Mouse (Mus musculus): ENCODE measurements at regions not wholly inside any gene's neighbourhood (a gene's known extent, or its start where the extent isn't known, plus 50 kb on each side); places are given as distances from the start of the nearest gene placed in this dataset.
A peak's percentile ranks its signal among the peaks of the same experiment; 100 is the strongest.

DNA sequence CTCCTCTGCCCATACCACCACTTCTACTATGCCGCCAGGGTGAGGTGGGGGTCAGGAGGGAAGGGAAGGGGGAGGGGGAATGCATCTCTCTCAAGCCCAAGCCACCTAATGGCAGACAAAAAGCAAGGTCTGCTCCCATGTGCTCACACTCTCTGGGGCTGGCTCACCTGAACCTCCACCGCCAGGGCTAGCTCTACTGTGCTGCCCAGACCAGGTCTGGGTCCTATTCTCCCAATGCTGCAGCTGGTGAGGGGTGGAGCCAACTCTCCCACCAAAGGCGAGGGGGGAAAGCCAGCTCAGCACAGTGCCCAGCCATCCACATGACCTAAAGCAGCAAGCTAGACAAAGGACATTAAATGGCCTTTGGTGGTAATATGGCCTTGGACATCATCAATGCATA lies 158.6 kb downstream of the Chic2 start:
- no peak for DNase-seq (ENCODE audit: low spot score in 2 of 2)

DNA sequence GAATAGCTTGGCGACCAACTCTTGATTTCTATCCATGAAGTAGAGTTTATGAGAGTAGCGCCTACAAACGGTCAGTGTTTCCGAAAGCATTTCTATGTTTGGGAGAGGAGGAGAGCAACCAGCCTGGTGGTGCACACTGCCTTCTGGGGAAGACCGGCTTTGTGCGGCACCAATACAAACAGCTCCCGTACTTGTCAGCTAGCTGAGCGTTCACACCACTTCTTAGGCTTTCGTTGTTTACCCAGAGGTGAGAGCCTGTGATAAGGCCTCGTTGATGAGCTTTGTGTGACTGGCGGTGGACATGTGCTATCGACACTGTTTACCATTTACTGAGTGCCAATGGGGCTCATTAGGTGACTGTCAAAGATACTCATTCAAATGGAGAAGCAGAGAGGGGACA lies 162.0 kb downstream of the Chic2 start:
- no peak for DNase-seq (ENCODE audit: low spot score in 2 of 2)

DNA sequence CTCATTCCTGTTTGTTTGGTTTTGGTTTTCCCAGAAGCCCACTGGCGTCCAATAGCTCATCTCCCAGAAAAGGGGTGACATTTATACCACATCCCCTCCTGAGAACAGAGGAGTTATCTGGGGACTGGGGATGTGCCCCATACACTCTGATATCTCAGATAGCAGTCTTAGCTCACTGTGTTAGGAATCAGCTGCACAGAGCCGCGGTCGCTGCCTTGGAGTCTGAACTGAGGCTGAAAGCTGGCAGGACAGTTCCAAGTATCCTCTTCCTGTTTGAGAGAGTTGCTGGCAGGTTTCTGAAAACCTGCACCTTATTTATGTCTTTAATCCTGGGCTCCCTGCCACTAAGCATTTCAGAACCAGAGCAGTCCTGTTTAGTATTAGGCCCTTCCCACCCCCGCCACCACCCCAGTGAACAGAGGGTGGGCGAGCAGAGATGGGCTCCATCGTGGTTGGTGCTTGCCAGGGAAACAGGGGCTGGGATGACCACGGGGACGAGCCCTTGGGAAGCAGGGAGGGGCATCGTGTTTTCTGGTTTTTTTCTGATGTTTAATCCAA lies 163.8 kb downstream of the Chic2 start:
- DNase-seq (ENCODE audit: low spot score in 2 of 2) = no peak

DNA sequence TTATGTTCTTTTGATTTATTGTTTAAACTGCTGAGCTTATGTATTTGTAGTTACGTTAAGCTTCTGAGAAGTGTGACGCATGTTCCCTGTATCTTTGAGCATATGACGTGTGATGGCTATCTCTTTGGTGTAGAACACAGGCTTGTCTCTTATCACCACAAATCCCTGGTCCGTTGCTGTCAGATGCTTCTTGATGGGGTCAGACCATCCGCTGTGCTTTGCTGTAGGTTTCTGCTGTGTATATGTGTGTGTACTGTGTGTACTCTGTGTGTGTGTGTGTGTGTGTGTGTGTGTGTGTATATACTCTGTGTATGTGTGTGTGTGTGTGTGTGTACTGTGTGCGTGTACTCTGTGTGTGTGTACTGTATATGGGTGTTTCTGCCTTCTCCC lies 164.5 kb downstream of the Chic2 start:
- no peak for DNase-seq (ENCODE audit: low spot score in 2 of 2)

GRCm38 (mm10) chr5:74879098-74880047 lies 165.2 kb downstream of the Chic2 start:
- DNase-seq (ENCODE audit: low spot score in 2 of 2) = no peak

GRCm38 (mm10) chr5:74877595-74877994 lies 167.0 kb downstream of the Chic2 start:
- peak in 1 of 2 experiments; percentile 22 for DNase-seq (ENCODE audit: low spot score in 2 of 2)

GRCm38 (mm10) chr5:74877185-74877584 lies 167.4 kb downstream of the Chic2 start:
- DNase-seq (ENCODE audit: low spot score in 2 of 2) = no peak

GRCm38 (mm10) chr5:74874691-74875090 lies 169.9 kb downstream of the Chic2 start:
- peak in 1 of 2 experiments; percentile 27 for DNase-seq (ENCODE audit: low spot score in 2 of 2)

DNA sequence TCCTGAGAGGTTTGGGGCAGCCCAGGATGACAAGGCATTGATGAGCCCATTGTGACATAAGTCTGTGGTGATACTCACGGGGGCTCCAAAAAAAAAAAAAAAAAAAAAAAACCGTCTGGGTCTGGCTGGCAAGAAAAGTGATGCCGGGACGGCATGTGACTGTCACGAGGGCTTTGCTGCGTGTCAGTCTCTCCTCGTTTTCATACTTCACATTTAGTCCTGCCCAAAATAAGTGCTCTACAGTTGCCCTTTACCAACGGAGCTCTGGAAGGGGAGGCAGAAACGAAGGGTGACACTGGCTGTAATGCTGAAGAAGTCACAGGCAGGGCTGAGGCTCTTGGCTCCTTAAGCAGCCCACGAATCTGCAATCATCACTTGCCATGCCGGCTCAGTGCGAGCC lies 167.9 kb upstream of the Lnx1 start:
- no peak for DNase-seq (ENCODE audit: low spot score in 2 of 2)

GRCm38 (mm10) chr5:74867113-74867785 lies 164.5 kb upstream of the Lnx1 start:
- no peak for DNase-seq (ENCODE audit: low spot score in 2 of 2)

DNA sequence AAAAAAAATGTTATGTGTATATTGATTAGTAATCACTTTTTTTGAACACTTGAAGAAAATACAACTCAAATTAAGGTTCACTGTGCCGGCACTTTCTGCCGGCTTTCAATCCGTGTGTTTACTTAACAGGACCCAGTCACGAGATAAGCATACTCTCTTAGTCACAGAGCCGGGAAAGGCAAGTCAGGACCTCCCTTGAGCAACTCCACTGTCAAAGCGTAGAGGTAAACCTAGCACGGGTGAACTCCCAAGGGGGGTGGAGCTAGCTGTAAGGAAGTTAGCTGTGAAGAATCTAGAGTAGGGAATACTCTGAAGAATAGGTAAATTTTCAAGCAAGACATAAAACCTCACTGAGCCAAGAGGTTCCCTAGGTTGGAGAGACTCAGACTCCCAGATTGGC lies 164.0 kb upstream of the Lnx1 start:
- DNase-seq (ENCODE audit: low spot score in 2 of 2) = no peak

- no peak for DNase-seq (ENCODE audit: low spot score in 2 of 2)
These were observed 162.7 kb upstream of the Lnx1 start for GRCm38 (mm10) chr5:74865446-74865845.

DNA sequence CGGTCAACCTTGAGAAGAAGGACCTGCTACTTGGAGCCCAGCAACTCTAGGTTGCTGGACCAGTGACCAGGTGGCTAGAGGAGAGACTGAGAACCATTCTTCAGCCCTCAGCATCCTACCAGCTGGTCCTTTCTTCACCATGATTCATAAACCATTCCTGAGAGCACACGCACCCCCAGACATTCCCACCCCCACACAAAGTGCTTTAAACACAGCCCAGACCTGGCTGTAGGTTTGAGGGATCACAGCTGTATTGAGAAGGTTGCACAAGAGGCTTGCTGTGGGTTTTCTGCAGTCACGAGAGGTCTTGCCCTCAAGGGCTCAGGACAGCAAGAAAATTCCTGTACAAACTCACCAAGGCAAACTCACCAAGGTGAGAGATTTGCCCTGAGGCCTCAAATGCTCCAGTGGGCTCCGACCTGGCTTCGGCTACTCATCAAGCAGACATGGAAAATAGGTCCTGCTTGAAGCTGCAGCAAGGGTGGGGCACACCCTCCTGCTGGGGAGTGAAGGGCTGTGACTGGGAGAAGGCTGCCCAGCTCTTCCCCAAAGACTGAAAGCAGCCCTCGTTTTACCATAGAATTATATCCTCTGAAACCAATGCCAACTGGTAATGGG lies 161.9 kb upstream of the Lnx1 start:
- DNase-seq (ENCODE audit: low spot score in 2 of 2) = no peak

DNA sequence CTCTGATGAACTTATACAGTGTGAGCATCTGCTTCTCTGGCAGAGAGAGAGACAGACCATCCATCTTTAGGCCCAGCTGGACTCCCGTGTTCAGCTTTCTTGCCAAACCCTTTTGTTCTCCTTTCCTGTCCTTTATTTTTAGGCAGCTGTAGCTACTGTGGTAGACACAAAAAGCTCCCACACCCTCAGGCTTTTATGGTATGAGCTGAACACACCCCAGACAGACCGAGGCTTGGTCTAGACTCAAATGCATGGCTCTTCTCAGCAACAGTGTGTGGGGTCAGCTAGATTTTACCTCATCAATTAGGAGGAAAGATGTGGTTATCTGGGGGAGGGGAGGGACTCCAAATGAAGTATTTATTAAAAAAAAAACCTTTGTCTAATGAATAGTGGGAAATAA lies 158.6 kb upstream of the Lnx1 start:
- no peak for DNase-seq (ENCODE audit: low spot score in 2 of 2)

DNA sequence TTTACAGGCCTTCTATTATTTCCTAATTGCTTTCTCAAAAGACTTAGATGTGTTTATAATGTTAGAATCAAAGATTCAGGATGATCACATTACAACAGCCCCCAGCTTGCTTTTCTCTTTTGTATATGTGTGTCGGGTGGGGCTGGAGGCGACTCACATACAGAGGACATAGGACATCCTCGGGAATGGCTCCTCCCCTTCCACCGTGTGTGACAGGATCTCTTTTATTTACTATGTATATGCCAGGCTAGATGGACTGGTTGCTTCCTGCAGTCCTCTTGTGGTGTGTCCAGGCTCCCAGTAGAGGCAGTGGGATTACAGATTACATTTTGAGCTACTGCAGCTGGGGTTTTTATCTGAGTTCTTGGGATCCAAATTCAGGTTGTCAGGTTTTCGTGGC lies 155.1 kb upstream of the Lnx1 start:
- no peak for DNase-seq (ENCODE audit: low spot score in 2 of 2)

GRCm38 (mm10) chr5:74857161-74857560 lies 154.4 kb upstream of the Lnx1 start:
- peak; percentile 63 to 77 for DNase-seq (ENCODE audit: low spot score in 2 of 2)

DNA sequence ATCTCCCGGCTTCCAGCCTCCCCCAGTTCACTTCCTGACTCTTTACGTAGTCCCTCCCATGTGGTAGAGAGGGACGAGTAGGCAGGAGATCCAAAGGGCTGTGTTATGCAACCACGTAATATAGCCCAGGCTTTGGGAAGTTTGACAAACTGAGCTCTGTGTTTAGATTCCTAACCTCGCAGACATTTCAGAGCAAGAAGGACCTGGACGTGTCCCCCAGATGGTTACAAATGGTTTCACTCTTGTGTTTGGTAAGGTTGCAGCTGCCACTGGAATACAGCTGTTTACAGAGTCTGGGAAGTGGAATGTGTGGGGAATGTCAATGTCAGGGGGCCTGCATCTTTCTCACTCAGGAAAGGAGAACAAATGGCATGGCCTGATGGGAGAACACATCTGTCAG lies 145.1 kb upstream of the Lnx1 start:
- DNase-seq (ENCODE audit: low spot score in 2 of 2) = no peak

DNA sequence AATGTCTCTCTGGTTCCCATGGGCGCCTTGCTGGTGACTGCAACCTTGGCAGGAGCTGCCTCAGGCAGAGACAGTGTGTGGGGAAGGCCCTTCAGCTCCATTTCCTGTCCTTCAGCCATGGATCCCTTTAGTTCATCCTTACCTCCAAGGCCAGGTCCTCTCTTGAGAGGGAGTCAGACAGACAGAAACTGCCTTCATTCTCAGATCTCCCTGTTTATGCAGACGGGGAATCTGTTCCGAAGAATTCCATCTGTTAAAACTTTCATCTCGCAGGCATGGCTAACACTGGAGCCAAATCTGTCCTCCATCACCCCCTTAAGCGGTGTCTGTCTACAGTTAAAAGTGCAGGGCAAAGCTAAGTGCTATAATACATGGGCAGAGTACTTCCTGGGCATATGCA lies 144.0 kb upstream of the Lnx1 start:
- peak in 1 of 2 experiments; percentile 36 for DNase-seq (ENCODE audit: low spot score in 2 of 2)

DNA sequence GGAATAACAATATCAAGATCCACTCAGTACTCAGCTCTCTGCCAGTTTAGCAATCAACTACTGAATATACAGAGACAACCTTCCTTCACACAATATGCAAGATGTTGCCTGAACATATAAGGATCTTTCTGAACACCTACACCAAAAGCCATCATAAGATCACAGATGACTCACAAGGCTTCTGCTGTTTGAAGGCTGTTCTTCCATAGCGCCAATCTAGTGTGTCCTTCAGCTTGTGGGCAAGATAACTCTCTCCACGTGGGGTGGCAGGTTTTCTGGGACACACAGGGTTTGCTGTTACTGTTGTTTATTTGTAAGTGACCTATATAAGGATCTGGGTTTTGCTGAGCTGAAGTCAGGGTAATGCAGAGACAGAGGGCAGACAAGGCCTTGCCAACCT lies 131.7 kb upstream of the Lnx1 start:
- DNase-seq (ENCODE audit: low spot score in 2 of 2) = no peak

- DNase-seq (ENCODE audit: low spot score in 2 of 2) = no peak
These were observed 131.2 kb upstream of the Lnx1 start for GRCm38 (mm10) chr5:74833887-74834286.

GRCm38 (mm10) chr5:74832011-74832410 lies 129.3 kb upstream of the Lnx1 start:
- DNase-seq (ENCODE audit: low spot score in 2 of 2) = peak; percentile 48 to 59

GRCm38 (mm10) chr5:74830646-74831045 lies 127.9 kb upstream of the Lnx1 start:
- DNase-seq (ENCODE audit: low spot score in 2 of 2) = no peak

All from right cerebral cortex, postnatal 10 days (tissue).